Mouse (Mus musculus): ENCODE data around the gene Bid. TPM values are rescaled to one million over a fixed set of nuclear protein-coding genes. Genes with fewer than 3 reads are reported as not detected.

Gene Bid
- total and polyA plus RNA-seq, 3 experiments = 28.2 to 50.2 TPM; not detected in 1

DNA sequence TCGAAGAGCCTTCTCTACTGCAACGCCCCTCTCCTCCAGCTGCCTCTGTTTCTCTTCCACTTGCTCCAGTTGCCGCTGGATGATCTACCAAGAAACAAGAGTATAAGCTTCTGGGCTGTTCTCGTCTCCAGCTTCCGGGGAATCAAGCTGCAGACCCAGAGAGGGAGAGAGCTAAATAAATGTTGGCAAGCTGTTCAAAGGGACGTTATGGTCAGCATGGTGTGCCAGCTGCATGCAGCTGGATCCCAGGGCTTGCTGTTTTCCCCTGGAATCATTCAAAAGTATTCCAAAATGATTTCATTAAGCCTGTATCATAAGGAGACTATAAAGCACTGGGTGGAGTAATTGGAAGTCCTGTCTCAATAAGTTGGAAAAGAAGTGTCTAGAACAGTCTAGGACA, 34.7 kb upstream of the Bid start:
- Histone ChIP-seq H3K4me3 (ENCODE audit: control insufficient read depth in 1 of 2, insufficient read depth in 1 of 2, low read depth in 2 of 2, low read length in 2 of 2) (no peak overlapping the region), H3K9me3 (replicated peaks; ENCODE audit: insufficient read depth, low read length) (no peaks in the 10 kb centered on the region), H3K4me1 (ENCODE audit: control insufficient read depth in 1 of 2, insufficient read depth in 2 of 2, low read length in 2 of 2) (peaks cover 16 to 20% of the 10 kb centered on the region in 2 experiments), H3K9ac (ENCODE audit: control insufficient read depth, low read depth, low read length, poor library complexity, severe bottlenecking) (no peak overlapping the region), H3K36me3 (ENCODE audit: control insufficient read depth in 1 of 2, insufficient read depth in 2 of 2, low read length in 2 of 2) (peaks cover 0 to 19% of the 10 kb centered on the region in 2 experiments; a peak in 3 of 4 replicates), H3K79me2 (ENCODE audit: control insufficient read depth, insufficient read depth, low read length, poor library complexity) (no peaks in the 10 kb centered on the region), H3K27ac (ENCODE audit: control insufficient read depth, low read depth, low read length) (no peak overlapping the region), H3K27me3 (ENCODE audit: control insufficient read depth in 1 of 2, insufficient read depth in 2 of 2, low read length in 2 of 2) (no peaks in the 10 kb centered on the region)
- TF ChIP-seq JUND (IDR thresholded peaks at IDR 0.05; ENCODE audit: low read depth, low read length) (no peak), TBP (IDR thresholded peaks at IDR 0.05; ENCODE audit: low read depth, low read length) (no peak), GATA1 (IDR thresholded peaks at IDR 0.05; ENCODE audit: low read depth, low read length) (no peak), KAT2A (conservative IDR thresholded peaks at IDR 0.05; ENCODE audit: low read depth, low read length) (no peak), TAL1 (IDR thresholded peaks at IDR 0.05; ENCODE audit: low read length) (no peak), BHLHE40 (IDR thresholded peaks at IDR 0.05; ENCODE audit: borderline replicate concordance, low read depth, low read length) (no peak), MEF2A (IDR thresholded peaks at IDR 0.05; ENCODE audit: extremely low read depth, insufficient replicate concordance, low read depth, low read length, poor library complexity, severe bottlenecking) (no peak), POLR2AphosphoS5 (IDR thresholded peaks at IDR 0.05; ENCODE audit: borderline replicate concordance, low read depth, low read length) (no peak), POLR2A (IDR thresholded peaks at IDR 0.05; ENCODE audit: control insufficient read depth in 1 of 2, insufficient read depth in 1 of 2, low read depth in 1 of 2, low read length in 2 of 2, poor library complexity in 1 of 2) (no peak), SIN3A (IDR thresholded peaks at IDR 0.05; ENCODE audit: low read length) (no peak), ZNF384 (IDR thresholded peaks at IDR 0.05; ENCODE audit: low read depth, low read length) (no peak), MAZ (IDR thresholded peaks at IDR 0.05; ENCODE audit: low read depth, low read length) (no peak), MXI1 (IDR thresholded peaks at IDR 0.05; ENCODE audit: low read depth, low read length) (no peak), SMC3 (IDR thresholded peaks at IDR 0.05; ENCODE audit: low read depth, low read length) (no peak), ELF1 (IDR thresholded peaks at IDR 0.05; ENCODE audit: low read depth, low read length) (no peak)
- no peak for DNase-seq (ENCODE audit: low read depth, low spot score)

- Histone ChIP-seq H3K27ac (ENCODE audit: control insufficient read depth, low read depth, low read length) (no peak overlapping the region), H3K9ac (ENCODE audit: control insufficient read depth, low read depth, low read length, poor library complexity, severe bottlenecking) (no peak overlapping the region), H3K4me3 (ENCODE audit: control insufficient read depth in 1 of 2, insufficient read depth in 1 of 2, low read depth in 2 of 2, low read length in 2 of 2) (no peak overlapping the region), H3K9me3 (replicated peaks; ENCODE audit: insufficient read depth, low read length) (no peaks in the 10 kb centered on the region), H3K36me3 (ENCODE audit: control insufficient read depth in 1 of 2, insufficient read depth in 2 of 2, low read length in 2 of 2) (no peaks in the 10 kb centered on the region; a peak in 1 of 4 replicates), H3K27me3 (ENCODE audit: control insufficient read depth in 1 of 2, insufficient read depth in 2 of 2, low read length in 2 of 2) (no peaks in the 10 kb centered on the region), H3K79me2 (ENCODE audit: control insufficient read depth, insufficient read depth, low read length, poor library complexity) (no peaks in the 10 kb centered on the region), H3K4me1 (ENCODE audit: control insufficient read depth in 1 of 2, insufficient read depth in 2 of 2, low read length in 2 of 2) (no peaks in the 10 kb centered on the region)
- TF ChIP-seq USF2 (IDR thresholded peaks at IDR 0.05; ENCODE audit: borderline replicate concordance in 1 of 2, insufficient read depth in 1 of 2, low read depth in 1 of 2, low read length in 2 of 2) = no peak
- TF ChIP-seq ZMIZ1 (IDR thresholded peaks at IDR 0.05; ENCODE audit: low read depth, low read length) = no peak
- TF ChIP-seq SMC3 (IDR thresholded peaks at IDR 0.05; ENCODE audit: low read depth, low read length) = no peak
- no peak for DNase-seq (ENCODE audit: low read depth, low spot score)
Observed at GRCm38 (mm10) chr6:120945510-120945909, 28.9 kb upstream of the Bid start.

Data from MEL (cell line).